Mouse (Mus musculus) embryonic facial prominence, embryonic 12.5 days (tissue): ENCODE results near the gene Asic2. TPM values are rescaled to one million over a fixed set of nuclear protein-coding genes. Genes with fewer than 3 reads are reported as not detected.

Experiments
- ATAC-seq: fragments of 200-750 bp; cut with Nextera tagmentation; 2 replicates; pipeline ENCODE4 v1.8.0; 2017; ENCODE audit not compliant: insufficient number of reproducible peaks, insufficient read depth, low FRiP score, low TSS enrichment
- H3K27ac ChIP-seq: fragments of 300-500 bp; sonication (generic); 2 replicates; pipeline ENCODE4 v1.5.1; 2016; ENCODE audit warnings: mild to moderate bottlenecking
- H3K27me3 ChIP-seq: fragments of 300-500 bp; sonication (generic); 2 replicates; pipeline ENCODE4 v1.6.1; 2016; ENCODE audit warnings: mild to moderate bottlenecking, moderate library complexity
- H3K36me3 ChIP-seq: fragments of 300-500 bp; sonication (generic); 2 replicates; pipeline ENCODE4 v1.6.1; 2016; ENCODE audit warnings: mild to moderate bottlenecking
- H3K4me1 ChIP-seq: fragments of 300-500 bp; sonication (generic); 2 replicates; pipeline ENCODE4 v1.6.1; 2016
- H3K4me2 ChIP-seq: fragments of 300-500 bp; sonication (generic); replicated peaks from 2 replicates; pipeline ENCODE4 v1.6.1; 2016; ENCODE audit warnings: mild to moderate bottlenecking, moderate library complexity
- H3K4me3 ChIP-seq: fragments of 300-500 bp; sonication (generic); 2 replicates; pipeline ENCODE4 v1.5.1; 2016; ENCODE audit warnings: mild to moderate bottlenecking
- H3K9ac ChIP-seq: fragments of 300-500 bp; sonication (generic); 2 replicates; pipeline ENCODE4 v1.6.1; 2016; ENCODE audit warnings: mild to moderate bottlenecking, moderate library complexity
- H3K9me3 ChIP-seq: fragments of 300-500 bp; sonication (generic); 2 replicates; pipeline ENCODE4 v1.6.1; 2016; ENCODE audit warnings: mild to moderate bottlenecking, moderate library complexity
- WGBS: fragments of 180-500 bp; shearing (Covaris S2); methylation state at CpG from one replicate; pipeline ENCODE4 v1.1.7; 2016; 5-methylcytosine and 5-hydroxymethylcytosine counted together
- polyA plus RNA-seq: library from polyadenylated mRNA; unstranded; fragments of >200 nt; fragmentation: Nextera tagmentation; extraction: Ambion mirVana; gene quantifications from 2 replicates; pipeline ENCODE4 v1.2.1, GENCODE M21; 2016

The Asic2 gene
- polyA plus RNA-seq, 1 experiment from 2014 or later: 1.3 TPM

DNA sequence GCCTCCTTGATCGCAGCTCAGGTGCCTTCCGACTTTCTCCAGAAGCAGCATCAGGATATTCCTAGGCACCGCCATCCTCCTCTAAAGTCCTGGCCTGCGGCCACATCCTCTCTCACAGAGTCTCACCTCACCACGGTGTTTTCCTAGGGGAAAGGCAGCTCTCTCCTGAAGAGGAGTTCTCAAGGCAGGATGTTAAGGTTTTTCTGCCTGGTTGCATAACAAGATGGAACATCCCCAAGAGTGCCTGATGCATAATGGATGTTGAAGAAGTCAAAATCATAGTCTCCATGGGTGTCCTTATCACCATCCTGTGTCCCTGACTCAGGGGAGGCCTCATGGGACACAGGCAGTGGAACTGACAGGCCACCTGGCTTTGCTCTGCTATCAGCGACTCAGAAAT, 1060.4 kb downstream of the Asic2 start:
- no peaks in the 10 kb centered on the region for H3K27me3 ChIP-seq
- no peak overlapping the region for H3K4me2 ChIP-seq
- H3K36me3 ChIP-seq: no peaks in the 10 kb centered on the region
- no peaks in the 10 kb centered on the region; the same call in 1 of the 2 replicates for H3K4me1 ChIP-seq
- H3K9ac ChIP-seq: no peak overlapping the region
- H3K27ac ChIP-seq: no peak overlapping the region
- H3K4me3 ChIP-seq: no peak overlapping the region
- no peak for ATAC-seq
- H3K9me3 ChIP-seq: no peaks in the 10 kb centered on the region
- 85% methylated on average over 6 of the region's 6 CpGs for WGBS

DNA sequence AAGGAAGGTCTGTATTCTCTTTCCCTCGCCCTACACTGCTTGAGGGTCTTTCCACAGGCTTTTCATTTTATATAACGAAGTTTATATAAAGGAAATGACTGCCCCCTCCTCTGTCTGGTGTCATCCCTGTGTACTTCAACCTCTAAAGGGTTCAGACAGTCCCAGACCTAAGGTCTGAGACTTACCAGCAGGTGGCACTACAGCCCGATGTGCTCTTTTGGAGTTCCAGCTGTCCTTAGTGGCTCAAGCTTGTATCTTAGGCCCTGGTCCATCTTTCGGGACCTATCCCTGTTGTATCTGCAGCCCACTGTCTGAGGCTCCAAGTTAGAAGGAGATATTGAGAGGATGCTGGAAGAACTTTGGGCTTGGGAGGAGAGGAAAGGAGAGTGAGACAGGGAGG, 1061.8 kb downstream of the Asic2 start:
- WGBS: 41% methylated on average over 4 of the region's 4 CpGs
- no peak for ATAC-seq
- Histone ChIP-seq H3K27me3 (no peaks in the 10 kb centered on the region), H3K9me3 (no peaks in the 10 kb centered on the region), H3K36me3 (no peaks in the 10 kb centered on the region), H3K4me3 (no peak overlapping the region), H3K4me1 (no peaks in the 10 kb centered on the region; the same call in 1 of the 2 replicates), H3K4me2 (no peak overlapping the region), H3K9ac (no peak overlapping the region), H3K27ac (no peak overlapping the region)

- Histone ChIP-seq H3K27ac (no peak overlapping the region), H3K4me2 (no peak overlapping the region), H3K27me3 (no peaks in the 10 kb centered on the region), H3K9me3 (no peaks in the 10 kb centered on the region), H3K36me3 (no peaks in the 10 kb centered on the region), H3K4me3 (no peak overlapping the region), H3K9ac (no peak overlapping the region), H3K4me1 (no peaks in the 10 kb centered on the region; the same call in 1 of the 2 replicates)
- ATAC-seq: no peak
- 82% methylated on average over 2 of the region's 2 CpGs for WGBS
These were observed 1063.7 kb downstream of the Asic2 start for GRCm38 (mm10) chr11:80904559-80904958.

GRCm38 (mm10) chr11:80903426-80903825, 1064.8 kb downstream of the Asic2 start:
- Histone ChIP-seq H3K4me3 (no peak overlapping the region), H3K4me1 (no peaks in the 10 kb centered on the region), H3K27ac (no peak overlapping the region), H3K36me3 (no peaks in the 10 kb centered on the region), H3K4me2 (no peak overlapping the region), H3K9ac (no peak overlapping the region), H3K9me3 (no peaks in the 10 kb centered on the region), H3K27me3 (no peaks in the 10 kb centered on the region)
- WGBS: 91% methylated on average over 10 of the region's 10 CpGs
- ATAC-seq: no peak

- WGBS: 79% methylated on average over 7 of the region's 7 CpGs
- no peak overlapping the region for H3K27ac ChIP-seq
- H3K27me3 ChIP-seq: no peaks in the 10 kb centered on the region
- no peaks in the 10 kb centered on the region for H3K4me1 ChIP-seq
- H3K36me3 ChIP-seq: no peaks in the 10 kb centered on the region
- no peak overlapping the region for H3K4me2 ChIP-seq
- H3K9ac ChIP-seq: no peak overlapping the region
- ATAC-seq: no peak
- H3K4me3 ChIP-seq: no peak overlapping the region
- no peaks in the 10 kb centered on the region for H3K9me3 ChIP-seq
These were observed 1065.6 kb downstream of the Asic2 start for GRCm38 (mm10) chr11:80902664-80903063.

- H3K9ac ChIP-seq: no peak overlapping the region
These were observed 1067.7 kb downstream of the Asic2 start for GRCm38 (mm10) chr11:80900555-80900954.

GRCm38 (mm10) chr11:80895853-80896252, 1072.4 kb downstream of the Asic2 start:
- Histone ChIP-seq H3K27ac (no peak overlapping the region), H3K4me2 (no peak overlapping the region), H3K4me3 (no peak overlapping the region), H3K36me3 (no peaks in the 10 kb centered on the region), H3K4me1 (no peaks in the 10 kb centered on the region), H3K27me3 (peaks cover 10% of the 10 kb centered on the region), H3K9ac (no peak overlapping the region), H3K9me3 (no peaks in the 10 kb centered on the region)
- 88% methylated on average over 3 of the region's 3 CpGs for WGBS
- no peak for ATAC-seq

More at GRCm38 (mm10) chr11:80900555-80900954, 1067.7 kb downstream of the Asic2 start:
- Histone ChIP-seq H3K36me3 (no peaks in the 10 kb centered on the region), H3K27ac (no peak overlapping the region), H3K4me3 (no peak overlapping the region), H3K4me2 (no peak overlapping the region), H3K9me3 (no peaks in the 10 kb centered on the region), H3K4me1 (no peaks in the 10 kb centered on the region), H3K27me3 (no peaks in the 10 kb centered on the region)
- 85% methylated on average over 4 of the region's 4 CpGs for WGBS
- no peak for ATAC-seq

DNA sequence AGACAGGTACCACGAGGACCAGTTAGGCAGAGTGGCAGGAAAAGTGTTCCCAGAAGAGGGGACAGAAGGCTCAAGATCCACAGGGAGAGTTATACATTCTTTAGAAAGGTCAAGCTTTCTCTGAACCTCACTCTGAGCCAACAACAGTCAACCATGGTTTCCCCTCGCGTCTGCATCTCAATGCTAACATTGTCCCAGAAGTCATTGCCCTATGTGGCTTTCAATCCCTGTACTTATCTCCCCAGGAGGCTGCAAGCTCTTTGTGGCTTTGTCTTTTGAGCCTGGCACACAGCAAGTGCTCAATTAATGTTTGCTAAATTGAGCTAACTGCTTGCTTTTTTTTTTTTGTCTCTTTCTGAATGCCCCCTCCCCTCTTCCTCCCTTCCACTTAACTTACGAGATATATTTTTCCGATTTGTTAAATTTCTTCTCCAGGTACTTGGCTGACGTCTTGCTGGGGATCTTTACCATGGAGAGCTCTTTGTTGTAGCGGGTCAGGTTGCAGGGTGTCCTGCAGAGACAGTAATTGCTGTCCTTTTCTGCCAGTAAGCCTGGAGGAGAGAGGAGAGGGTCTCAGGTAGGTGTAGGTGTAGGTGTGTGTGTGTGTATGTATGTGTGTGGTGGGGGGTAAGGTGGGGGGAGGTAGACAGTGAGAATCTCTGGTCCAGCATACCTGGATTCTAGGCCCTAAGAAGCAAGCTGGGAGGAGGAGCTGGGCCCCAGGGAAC, 1078.8 kb downstream of the Asic2 start:
- no peaks in the 10 kb centered on the region for H3K4me1 ChIP-seq
- no peak overlapping the region for H3K9ac ChIP-seq
- H3K27ac ChIP-seq: no peak overlapping the region
- H3K4me3 ChIP-seq: no peak overlapping the region
- H3K9me3 ChIP-seq: no peaks in the 10 kb centered on the region
- WGBS: 5% methylated on average over 7 of the region's 7 CpGs
- no peaks in the 10 kb centered on the region for H3K36me3 ChIP-seq
- H3K27me3 ChIP-seq: peaks cover 19% of the 10 kb centered on the region
- no peak overlapping the region for H3K4me2 ChIP-seq
- no peak for ATAC-seq

DNA sequence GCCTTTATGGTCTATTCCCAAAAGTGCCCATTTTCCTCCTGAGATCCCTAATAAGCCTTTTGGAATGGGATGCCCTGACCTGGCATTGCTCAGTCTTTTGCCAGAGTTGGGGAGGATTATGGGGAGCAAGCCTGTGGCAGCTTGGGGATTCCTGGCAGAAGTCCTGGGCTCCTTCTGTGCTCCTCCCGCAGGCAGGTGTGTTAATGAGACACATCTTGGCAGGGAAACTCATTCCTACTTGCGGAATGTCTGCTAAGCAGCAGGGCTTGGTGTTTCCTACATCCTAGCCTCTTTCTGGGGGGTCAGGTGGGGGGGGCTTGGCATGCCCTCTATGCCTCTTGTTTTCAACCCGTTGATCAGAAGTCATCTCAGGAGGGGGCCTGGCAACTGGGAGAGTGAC, 1081.2 kb downstream of the Asic2 start:
- WGBS: 69% methylated on average over 3 of the region's 3 CpGs
- H3K27ac ChIP-seq: no peak overlapping the region
- peaks cover 18% of the 10 kb centered on the region for H3K27me3 ChIP-seq
- H3K36me3 ChIP-seq: no peaks in the 10 kb centered on the region
- H3K4me2 ChIP-seq: no peak overlapping the region
- ATAC-seq: no peak
- H3K4me1 ChIP-seq: no peaks in the 10 kb centered on the region
- H3K9me3 ChIP-seq: no peaks in the 10 kb centered on the region
- no peak overlapping the region for H3K4me3 ChIP-seq
- no peak overlapping the region for H3K9ac ChIP-seq

DNA sequence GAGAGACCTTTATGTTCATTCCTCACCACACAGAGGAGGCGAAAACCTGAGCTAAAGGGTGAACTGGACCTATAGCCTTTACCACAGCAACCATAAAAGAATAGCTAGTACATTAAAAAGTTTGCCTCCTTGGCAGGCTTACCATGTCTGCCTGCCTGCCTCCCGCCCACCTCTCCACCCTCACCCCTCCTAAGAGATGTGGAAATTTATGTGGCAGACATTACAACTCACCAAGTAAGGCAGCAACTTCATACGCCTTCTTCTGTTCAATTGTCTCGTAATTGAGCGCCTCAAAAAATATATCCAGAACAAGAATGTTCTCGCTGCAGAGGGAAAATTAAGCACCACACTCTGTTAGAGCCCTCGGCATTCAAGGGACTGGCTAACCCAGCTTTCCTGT, 1081.9 kb downstream of the Asic2 start:
- 81% methylated on average over 7 of the region's 7 CpGs for WGBS
- Histone ChIP-seq H3K9ac (no peak overlapping the region), H3K4me3 (no peak overlapping the region), H3K36me3 (no peaks in the 10 kb centered on the region), H3K27me3 (peaks cover 13% of the 10 kb centered on the region), H3K4me1 (no peaks in the 10 kb centered on the region), H3K27ac (no peak overlapping the region), H3K9me3 (no peaks in the 10 kb centered on the region), H3K4me2 (no peak overlapping the region)
- ATAC-seq: no peak

DNA sequence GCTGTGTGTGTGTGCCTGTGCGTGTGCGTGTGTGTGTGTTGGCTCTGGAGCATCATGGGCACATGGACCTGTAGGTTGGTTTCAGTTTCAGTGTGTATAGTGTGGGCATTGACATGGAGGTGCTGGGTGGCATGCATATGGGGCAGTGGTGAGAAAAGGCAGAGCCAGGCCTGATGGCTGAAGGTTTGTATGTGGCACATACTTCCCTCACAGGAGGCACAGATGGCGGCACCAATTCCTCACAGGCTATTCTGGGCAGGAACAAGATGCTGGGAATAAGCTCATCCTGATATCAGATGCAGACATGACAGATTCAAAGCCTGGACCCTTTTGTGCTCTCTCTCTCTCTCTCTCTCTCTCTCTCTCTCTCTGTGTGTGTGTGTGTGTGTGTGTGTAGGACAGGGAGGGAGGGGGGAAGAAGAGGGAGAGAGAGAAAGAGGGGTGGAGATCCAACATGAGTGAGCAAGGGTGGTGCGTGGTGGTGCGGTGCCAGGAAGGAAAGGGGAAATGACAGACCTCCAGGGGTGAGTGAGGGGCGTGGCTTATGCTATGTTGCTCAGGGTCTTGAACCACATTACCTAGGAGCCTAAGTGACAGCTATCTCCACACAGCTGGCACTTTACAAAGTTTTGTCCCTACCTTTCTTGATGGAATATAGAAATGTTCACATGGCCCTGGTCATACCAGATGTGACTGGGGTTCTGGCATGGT, 1083.6 kb downstream of the Asic2 start:
- ATAC-seq: no peak
- WGBS: 89% methylated on average over 6 of the region's 6 CpGs

DNA sequence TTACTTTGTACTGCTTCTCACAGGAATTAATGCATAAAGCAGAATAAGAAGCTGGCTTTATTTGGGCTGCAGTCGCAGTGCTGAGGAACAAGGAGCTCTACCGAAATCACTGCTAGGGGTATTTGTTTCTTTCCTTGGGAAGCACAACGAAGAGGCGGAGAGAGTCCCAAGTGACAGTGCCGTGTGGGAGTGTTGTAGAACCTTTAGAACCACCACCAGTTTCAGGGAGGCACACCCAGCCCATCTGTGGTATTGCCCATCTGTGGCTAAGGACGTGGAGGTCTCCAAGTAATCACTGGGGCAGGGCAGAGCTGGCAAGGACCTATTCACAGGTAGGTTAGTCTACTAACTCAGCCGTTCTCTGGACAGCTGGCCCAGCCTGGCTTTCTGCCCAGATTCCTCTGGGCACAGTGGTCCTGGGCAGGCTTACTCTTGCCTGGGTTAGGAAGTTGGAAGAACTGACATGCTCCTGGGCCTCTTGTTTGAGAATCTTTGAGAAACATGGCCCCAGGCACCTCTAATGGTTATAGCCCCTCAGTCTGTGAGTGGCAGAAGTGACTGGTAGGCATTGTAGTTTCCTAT, 1085.9 kb downstream of the Asic2 start:
- no peaks in the 10 kb centered on the region for H3K9me3 ChIP-seq
- H3K9ac ChIP-seq: no peak overlapping the region
- H3K36me3 ChIP-seq: no peaks in the 10 kb centered on the region
- no peaks in the 10 kb centered on the region for H3K4me1 ChIP-seq
- no peaks in the 10 kb centered on the region for H3K27me3 ChIP-seq
- no peak overlapping the region for H3K27ac ChIP-seq
- WGBS: 85% methylated on average over 7 of the region's 7 CpGs
- H3K4me2 ChIP-seq: no peak overlapping the region
- no peak for ATAC-seq
- H3K4me3 ChIP-seq: no peak overlapping the region

More for the DNA sequence above, 1083.6 kb downstream of the Asic2 start:
- no peaks in the 10 kb centered on the region for H3K4me1 ChIP-seq
- no peaks in the 10 kb centered on the region for H3K9me3 ChIP-seq
- H3K27me3 ChIP-seq: peaks cover 2% of the 10 kb centered on the region; the same call in 1 of the 2 replicates
- H3K36me3 ChIP-seq: no peaks in the 10 kb centered on the region
- H3K4me2 ChIP-seq: no peak overlapping the region
- H3K9ac ChIP-seq: no peak overlapping the region
- no peak overlapping the region for H3K4me3 ChIP-seq
- H3K27ac ChIP-seq: no peak overlapping the region
